Mouse (Mus musculus) stomach, postnatal 0 days (tissue): Measurements from ENCODE around the gene Rpl14. TPM values are rescaled to one million over a fixed set of nuclear protein-coding genes. Genes with fewer than 3 reads are reported as not detected.

Source experiments
- ATAC-seq: fragments of 200-750 bp; cut with Nextera tagmentation; 2 replicates; pipeline ENCODE4 v1.8.0; 2017; ENCODE audit not compliant: low FRiP score, low TSS enrichment
- DNase-seq: peaks from one replicate; pipeline ENCODE4 v3.0.0-alpha.2; 2016; ENCODE audit warnings: low spot score
- H3K27ac ChIP-seq: fragments of 300-500 bp; sonication (generic); replicated peaks from 2 replicates; pipeline ENCODE4 v1.5.1; 2014; ENCODE audit warnings: mild to moderate bottlenecking, control low read depth
- H3K27me3 ChIP-seq: fragments of 300-500 bp; sonication (generic); 2 replicates; pipeline ENCODE4 v1.6.1; 2014; ENCODE audit warnings: low read length; ENCODE audit not compliant: control insufficient read depth, insufficient read depth
- H3K36me3 ChIP-seq: fragments of 300-500 bp; sonication (generic); 2 replicates; pipeline ENCODE4 v1.6.1; 2014; ENCODE audit warnings: low read length, mixed read lengths; ENCODE audit not compliant: control insufficient read depth, insufficient read depth
- H3K4me1 ChIP-seq: fragments of 300-500 bp; sonication (generic); replicated peaks from 2 replicates; pipeline ENCODE4 v1.6.1; 2014; ENCODE audit warnings: antibody characterized with exemption; ENCODE audit not compliant: control insufficient read depth, insufficient read depth
- H3K4me2 ChIP-seq: fragments of 300-500 bp; sonication (generic); replicated peaks from 2 replicates; pipeline ENCODE4 v1.6.1; 2014; ENCODE audit warnings: low read depth, mild to moderate bottlenecking, control low read depth, moderate library complexity
- H3K4me3 ChIP-seq: fragments of 300-500 bp; sonication (generic); 2 replicates; pipeline ENCODE4 v1.5.1; 2014; ENCODE audit warnings: low read depth, low read length, control low read depth
- H3K9ac ChIP-seq: fragments of 300-500 bp; sonication (generic); 2 replicates; pipeline ENCODE4 v1.6.1; 2014; ENCODE audit warnings: mild to moderate bottlenecking, low read length, control low read depth, mixed read lengths
- H3K9me3 ChIP-seq: fragments of 300-500 bp; sonication (generic); 2 replicates; pipeline ENCODE4 v1.6.1; 2016; ENCODE audit warnings: low read length; ENCODE audit not compliant: control insufficient read depth
- CTCF ChIP-seq: IDR thresholded peaks from 2 replicates; pipeline ENCODE4 v1.5.1; 2016; ENCODE audit warnings: antibody characterized with exemption, low read depth, mild to moderate bottlenecking, moderate library complexity
- EP300 ChIP-seq: optimal IDR thresholded peaks from 2 replicates; pipeline ENCODE3; 2016; ENCODE audit warnings: antibody characterized with exemption
- WGBS: fragments of 180-500 bp; shearing (Covaris S2); extraction: QIAGEN DNeasy Blood & Tissue Kit; methylation state at CpG from one replicate; pipeline ENCODE4 v1.1.7; 2014; 5-methylcytosine and 5-hydroxymethylcytosine counted together
- polyA plus RNA-seq: library from polyadenylated mRNA; unstranded; fragments of >200 nt; fragmentation: Nextera tagmentation; extraction: Ambion mirVana; gene quantifications from 2 replicates; pipeline ENCODE4 v1.2.1, GENCODE M21; 2015

The Rpl14 gene
- polyA plus RNA-seq, 1 experiment from 2014 or later: 742 TPM

GRCm38 (mm10) chr9:120593383-120594101 is 22.3 kb downstream of the Rpl14 start:
- H3K9ac ChIP-seq: no peak overlapping the region
- no peaks in the 10 kb centered on the region for H3K36me3 ChIP-seq
- H3K9me3 ChIP-seq: no peaks in the 10 kb centered on the region
- peak overlapping the region; percentile 85 for H3K27ac ChIP-seq
- no peaks in the 10 kb centered on the region for H3K4me1 ChIP-seq
- no peak overlapping the region for H3K4me3 ChIP-seq
- whole genome bisulfite sequencing: 56% methylated on average over 9 of the region's 9 CpGs
- H3K27me3 ChIP-seq: no peaks in the 10 kb centered on the region
- DNase-seq (no peak), ATAC-seq (peak; percentile 66)
- H3K4me2 ChIP-seq: no peak overlapping the region
- TF ChIP-seq EP300: peak; percentile 44
- no peak for TF ChIP-seq CTCF

GRCm38 (mm10) chr9:120594839-120595238 is 23.6 kb downstream of the Rpl14 start:
- no peak overlapping the region for H3K4me2 ChIP-seq
- H3K9ac ChIP-seq: no peak overlapping the region
- H3K9me3 ChIP-seq: no peaks in the 10 kb centered on the region
- H3K4me3 ChIP-seq: no peak overlapping the region
- H3K36me3 ChIP-seq: no peaks in the 10 kb centered on the region
- DNase-seq (no peak), ATAC-seq (no peak)
- no peaks in the 10 kb centered on the region for H3K4me1 ChIP-seq
- WGBS: 59% methylated on average over 6 of the region's 6 CpGs
- TF ChIP-seq CTCF: no peak
- no peak for TF ChIP-seq EP300
- no peaks in the 10 kb centered on the region for H3K27me3 ChIP-seq
- H3K27ac ChIP-seq: no peak overlapping the region

GRCm38 (mm10) chr9:120595306-120595705 is 24.1 kb downstream of the Rpl14 start:
- Histone ChIP-seq H3K27ac (no peak overlapping the region), H3K36me3 (no peaks in the 10 kb centered on the region), H3K9ac (no peak overlapping the region), H3K4me2 (no peak overlapping the region), H3K4me3 (no peak overlapping the region), H3K4me1 (no peaks in the 10 kb centered on the region), H3K27me3 (no peaks in the 10 kb centered on the region), H3K9me3 (no peaks in the 10 kb centered on the region)
- no peak for DNase-seq
- TF ChIP-seq CTCF (no peak), EP300 (no peak)
- WGBS: 65% methylated on average over 4 of the region's 4 CpGs
- no peak for ATAC-seq

- Histone ChIP-seq H3K9ac (no peak overlapping the region), H3K27ac (0 out of 2 replicates have a peak overlapping the region, but pooled peaks have one; percentile 24)
Measured at GRCm38 (mm10) chr9:120601488-120602171, 30.4 kb downstream of the Rpl14 start.

GRCm38 (mm10) chr9:120602172-120602838 is 31.1 kb downstream of the Rpl14 start:
- no peak for TF ChIP-seq CTCF
- TF ChIP-seq EP300: no peak
- H3K9ac ChIP-seq: no peak overlapping the region
- 0 out of 2 replicates have a peak overlapping the region, but pooled peaks have one; percentile 24 for H3K27ac ChIP-seq
- H3K4me1 ChIP-seq: 0 out of 2 replicates have a peak, but pooled peaks cover 4% of the 10 kb centered on the region
- peak overlapping the region; percentile 25; the same call in 1 of the 2 replicates for H3K4me2 ChIP-seq
- ATAC-seq: peak; percentile 63
- H3K4me3 ChIP-seq: no peak overlapping the region
- no peaks in the 10 kb centered on the region for H3K27me3 ChIP-seq
- DNase-seq: no peak
- H3K36me3 ChIP-seq: no peaks in the 10 kb centered on the region
- WGBS: 44% methylated on average over 17 of the region's 17 CpGs
- H3K9me3 ChIP-seq: no peaks in the 10 kb centered on the region

More at GRCm38 (mm10) chr9:120601488-120602171, 30.4 kb downstream of the Rpl14 start:
- DNase-seq: peak; percentile 82
- H3K27me3 ChIP-seq: no peaks in the 10 kb centered on the region
- H3K4me2 ChIP-seq: peak overlapping the region; percentile 25
- H3K4me3 ChIP-seq: no peak overlapping the region
- TF ChIP-seq CTCF (peak; percentile 97), EP300 (no peak)
- no peaks in the 10 kb centered on the region for H3K36me3 ChIP-seq
- ATAC-seq: peak; percentile 82
- 10% methylated on average over 17 of the region's 17 CpGs for WGBS
- H3K9me3 ChIP-seq: no peaks in the 10 kb centered on the region
- H3K4me1 ChIP-seq: 0 out of 2 replicates have a peak, but pooled peaks cover 4% of the 10 kb centered on the region
